In the genomic region with DNA sequence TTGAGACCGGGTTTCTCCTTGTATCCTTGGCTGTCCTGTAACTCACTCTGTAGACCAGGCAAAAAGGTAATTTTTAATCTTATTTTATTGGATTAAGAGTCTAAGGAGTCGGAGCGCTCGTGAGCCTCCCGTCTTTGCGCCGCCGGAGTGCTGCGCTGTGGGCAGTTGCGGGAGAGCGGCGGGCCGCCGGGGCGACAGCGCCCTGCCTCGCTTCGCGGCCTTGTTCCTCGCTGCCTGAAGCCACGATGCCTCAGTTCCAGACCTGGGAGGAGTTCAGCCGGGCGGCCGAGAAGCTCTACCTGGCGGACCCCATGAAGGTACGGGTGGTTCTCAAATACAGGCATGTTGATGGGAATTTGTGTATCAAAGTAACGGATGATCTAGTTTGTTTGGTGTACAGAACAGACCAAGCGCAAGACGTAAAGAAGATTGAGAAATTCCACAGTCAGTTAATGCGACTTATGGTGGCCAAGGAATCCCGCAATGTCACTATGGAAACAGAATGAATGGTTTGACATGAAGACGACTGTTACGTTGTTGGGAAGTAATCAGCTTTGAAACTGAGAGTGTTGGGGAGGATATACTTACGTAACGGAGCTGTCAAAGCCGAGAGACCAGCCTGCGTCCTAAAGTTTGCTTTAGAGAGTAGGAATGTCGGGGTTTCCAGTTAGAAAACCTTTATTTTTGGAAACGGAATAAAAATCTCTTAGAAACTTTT, we compare ENCODE assay signal across 12 mouse cellular contexts. TPM values are rescaled to one million over a fixed set of nuclear protein-coding genes. Genes with fewer than 3 reads are reported as not detected.
DNase-seq lines count a peak whose midpoint lies in the region; ATAC-seq and TF ChIP-seq lines count a peak whose summit lies in the region.
"Not testable (repeated sequence)": the region's sequence is repeated elsewhere in the genome, so short reads cannot be mapped to it uniquely, and the experiment has no call there.
"Had no signal": no experiment of that assay in that cellular context is flagged by ENCODE, and none has a peak within 500 bp of the region (broad histone marks: within the 10 kb centered on the region; RNA-seq: fewer than 3 reads in every experiment).

No protein-coding gene starts in this region.

- 31% methylated on average over 38 of the region's 39 CpGs for WGBS in embryonic facial prominence, embryonic 12.5 days
- 28% methylated on average over 39 of the region's 39 CpGs for WGBS in hindbrain, embryonic 15.5 days
- WGBS in limb, embryonic 14.5 days: 34% methylated on average over 38 of the region's 39 CpGs
- 39% methylated on average over 38 of the region's 39 CpGs for WGBS in stomach, embryonic 14.5 days

- not testable (repeated sequence) for H3K36me3 ChIP-seq in ES-E14 (ENCODE audit: control insufficient read depth, insufficient read depth, low read length, poor library complexity, severe bottlenecking); embryonic facial prominence, embryonic 12.5 days; hindbrain, embryonic 15.5 days; limb, embryonic 14.5 days (ENCODE audit: control insufficient read depth, insufficient read depth, low read length); stomach, embryonic 14.5 days (ENCODE audit: control insufficient read depth, insufficient read depth, low read length)

- H3K27me3 ChIP-seq in embryonic facial prominence, embryonic 12.5 days; hindbrain, embryonic 15.5 days; limb, embryonic 14.5 days (ENCODE audit: control insufficient read depth, insufficient read depth, low read length); stomach, embryonic 14.5 days (ENCODE audit: control insufficient read depth, insufficient read depth, low read length): not testable (repeated sequence)

- H3K4me3 ChIP-seq in ES-E14 (ENCODE audit: insufficient read depth in 1 of 2, low read depth in 1 of 2, low read length in 2 of 2, poor library complexity in 1 of 2, severe bottlenecking in 1 of 2): peak overlapping the region; percentile 8 to 14; a peak in 3 of 4 replicates
- peak overlapping the region; percentile 7; the same call in 1 of the 2 replicates for H3K4me3 ChIP-seq in embryonic facial prominence, embryonic 12.5 days
- H3K4me3 ChIP-seq in hindbrain, embryonic 15.5 days: peak overlapping the region; percentile 36
- peak overlapping the region; percentile 16; the same call in 1 of the 2 replicates for H3K4me3 ChIP-seq in limb, embryonic 14.5 days (replicated peaks; ENCODE audit: low read length)
- not testable (repeated sequence) for H3K4me3 ChIP-seq in stomach, embryonic 14.5 days (ENCODE audit: low read depth, low read length)

- DNase-seq in ES-E14 (ENCODE audit: low read depth, low spot score); limb, embryonic 14.5 days (ENCODE audit: low spot score): not testable (repeated sequence)
- DNase-seq in frontal cortex, postnatal 36 days (ENCODE audit: low spot score in 2 of 2): peak; percentile 19 to 31
- peak; percentile 2 to 9 for DNase-seq in layer of hippocampus, adult 8-10 months (ENCODE audit: low spot score in 2 of 2)

- in situ Hi-C loops in ES-E14 (cut with MboI; ENCODE audit: low sequenced_read_pairs in 2 of 2, unreplicated experiment in 2 of 2): not testable (repeated sequence)

- TF ChIP-seq POLR2A in limb, embryonic 14.5 days (IDR thresholded peaks at IDR 0.05; ENCODE audit: borderline replicate concordance, extremely low read depth, insufficient read depth, insufficient read length): not testable (repeated sequence)

- peak overlapping the region; percentile 56; the same call in 1 of the 2 replicates for H3K9ac ChIP-seq in ES-E14 (ENCODE audit: insufficient read depth, low read depth, low read length, poor library complexity, severe bottlenecking)
- H3K9ac ChIP-seq in embryonic facial prominence, embryonic 12.5 days; hindbrain, embryonic 15.5 days; limb, embryonic 14.5 days (ENCODE audit: low read depth, low read length, severe bottlenecking); stomach, embryonic 14.5 days (replicated peaks; ENCODE audit: low read depth, low read length): not testable (repeated sequence)

- not testable (repeated sequence) for H3K9me3 ChIP-seq in ES-E14 (ENCODE audit: control insufficient read depth, insufficient read depth, low read depth, low read length); embryonic facial prominence, embryonic 12.5 days; hindbrain, embryonic 15.5 days; limb, embryonic 14.5 days (ENCODE audit: control insufficient read depth, low read length); stomach, embryonic 14.5 days (ENCODE audit: control insufficient read depth, low read depth, low read length)

- not testable (repeated sequence) for H3K27ac ChIP-seq in ES-E14 (ENCODE audit: insufficient read depth, low read depth, low read length, poor library complexity, severe bottlenecking); embryonic facial prominence, embryonic 12.5 days; hindbrain, embryonic 15.5 days (replicated peaks); limb, embryonic 14.5 days (replicated peaks; ENCODE audit: low read depth, low read length); stomach, embryonic 14.5 days (ENCODE audit: low read length)

- not testable (repeated sequence) for H3K4me1 ChIP-seq in ES-E14 (ENCODE audit: control insufficient read depth in 2 of 2, insufficient read depth in 2 of 2, low read length in 2 of 2, poor library complexity in 1 of 2); embryonic facial prominence, embryonic 12.5 days; hindbrain, embryonic 15.5 days (replicated peaks); limb, embryonic 14.5 days (ENCODE audit: control insufficient read depth, insufficient read depth, low read length); stomach, embryonic 14.5 days (ENCODE audit: control insufficient read depth, insufficient read depth, low read length)

- peak overlapping the region; percentile 40 for H3K4me2 ChIP-seq in embryonic facial prominence, embryonic 12.5 days (replicated peaks)
- H3K4me2 ChIP-seq in hindbrain, embryonic 15.5 days: peak overlapping the region; percentile 55
- peak overlapping the region; percentile 30; the same call in 1 of the 2 replicates for H3K4me2 ChIP-seq in limb, embryonic 14.5 days (replicated peaks; ENCODE audit: low read depth, low read length, severe bottlenecking)
- H3K4me2 ChIP-seq in stomach, embryonic 14.5 days (replicated peaks; ENCODE audit: low read depth, low read length): peak overlapping the region; percentile 16; the same call in 1 of the 2 replicates

- ATAC-seq in embryonic facial prominence, embryonic 12.5 days (ENCODE audit: insufficient number of reproducible peaks, insufficient read depth, low FRiP score, low TSS enrichment); limb, embryonic 14.5 days (ENCODE audit: low FRiP score, low read depth): not testable (repeated sequence)
- ATAC-seq in hindbrain, embryonic 15.5 days (ENCODE audit: low FRiP score, low read depth): peak; percentile 68
- ATAC-seq in monocyte, adult 5-6 weeks (replicated peaks; ENCODE audit: insufficient number of reproducible peaks, low FRiP score, low TSS enrichment, poor library complexity, severe bottlenecking): 0 out of 2 replicates have a peak, but pooled peaks have one; percentile 40
- ATAC-seq in stomach, embryonic 14.5 days (ENCODE audit: insufficient number of reproducible peaks, insufficient read depth, low FRiP score, low read depth): peak; percentile 28; the same call in 1 of the 2 replicates

RNA-seq across cellular contexts. Expression of gene Olfr153, which starts 5.5 kb away (rescaled TPM):
- total RNA-seq in ES-E14 (2012; rRNA removed): 1.2 and 1.9 TPM in 2 replicates
- not detected in 2 replicates for polyA plus RNA-seq in embryonic facial prominence, embryonic 12.5 days (2016; fragmentation: Nextera tagmentation; extraction: Ambion mirVana)
- polyA plus RNA-seq in hindbrain, embryonic 15.5 days (2015; fragmentation: Nextera tagmentation; extraction: Ambion mirVana): not detected in 2 replicates
- total RNA-seq in layer of hippocampus, adult 8-10 months (2022): under 1 TPM in 2 of 4 experiments, not detected in 2; 0.33 to 0.49 TPM
- not detected in 2 replicates for polyA plus RNA-seq in limb, embryonic 14.5 days (2012; rRNA removed)
- not detected in 2 replicates for polyA plus RNA-seq in limb, embryonic 14.5 days (2014; fragmentation: Nextera tagmentation; extraction: Ambion mirVana)
- not detected in 3 replicates for total RNA-seq in monocyte, adult 5-6 weeks (2017)
- not detected in 2 replicates for polyA plus RNA-seq in stomach, embryonic 14.5 days (2014; fragmentation: Nextera tagmentation; extraction: Ambion mirVana)
- total RNA-seq: adrenal gland, postnatal 4 days; heart, postnatal 10 days had no signal
- polyA plus RNA-seq: C2C12; liver, embryonic 15.5 days had no signal

RNA-seq across cellular contexts. Expression of gene Olfr1128, which starts 19.3 kb away (rescaled TPM):
- not detected in 2 replicates for total RNA-seq in ES-E14 (2012; rRNA removed)
- polyA plus RNA-seq in embryonic facial prominence, embryonic 12.5 days (2016; fragmentation: Nextera tagmentation; extraction: Ambion mirVana): not detected in 2 replicates
- polyA plus RNA-seq in hindbrain, embryonic 15.5 days (2015; fragmentation: Nextera tagmentation; extraction: Ambion mirVana): not detected in 2 replicates
- total RNA-seq in layer of hippocampus, adult 8-10 months (2022): not detected
- polyA plus RNA-seq in limb, embryonic 14.5 days (2012; rRNA removed): not detected in 2 replicates
- polyA plus RNA-seq in limb, embryonic 14.5 days (2014; fragmentation: Nextera tagmentation; extraction: Ambion mirVana): not detected in 2 replicates
- total RNA-seq in monocyte, adult 5-6 weeks (2017): not detected in 3 replicates
- polyA plus RNA-seq in stomach, embryonic 14.5 days (2014; fragmentation: Nextera tagmentation; extraction: Ambion mirVana): not detected in 2 replicates
- total RNA-seq: adrenal gland, postnatal 4 days; heart, postnatal 10 days had no signal
- polyA plus RNA-seq: C2C12; liver, embryonic 15.5 days had no signal

RNA-seq across cellular contexts. Expression of gene Pramel6, which starts 19.7 kb away (rescaled TPM):
- 3.1 and 16.5 TPM in 2 replicates for total RNA-seq in ES-E14 (2012; rRNA removed)
- not detected in 2 replicates for polyA plus RNA-seq in embryonic facial prominence, embryonic 12.5 days (2016; fragmentation: Nextera tagmentation; extraction: Ambion mirVana)
- polyA plus RNA-seq in hindbrain, embryonic 15.5 days (2015; fragmentation: Nextera tagmentation; extraction: Ambion mirVana): not detected in 2 replicates
- total RNA-seq in layer of hippocampus, adult 8-10 months (2022): not detected
- not detected in 2 replicates for polyA plus RNA-seq in limb, embryonic 14.5 days (2012; rRNA removed)
- polyA plus RNA-seq in limb, embryonic 14.5 days (2014; fragmentation: Nextera tagmentation; extraction: Ambion mirVana): not detected in 2 replicates
- not detected in 3 replicates for total RNA-seq in monocyte, adult 5-6 weeks (2017)
- not detected in 2 replicates for polyA plus RNA-seq in stomach, embryonic 14.5 days (2014; fragmentation: Nextera tagmentation; extraction: Ambion mirVana)
- total RNA-seq: adrenal gland, postnatal 4 days; heart, postnatal 10 days had no signal
- polyA plus RNA-seq: C2C12; liver, embryonic 15.5 days had no signal

RNA-seq across cellular contexts. Expression of gene Pramel7, which starts 29.2 kb away (rescaled TPM):
- 2.7 and 9.3 TPM in 2 replicates for total RNA-seq in ES-E14 (2012; rRNA removed)
- not detected in 2 replicates for polyA plus RNA-seq in embryonic facial prominence, embryonic 12.5 days (2016; fragmentation: Nextera tagmentation; extraction: Ambion mirVana)
- polyA plus RNA-seq in hindbrain, embryonic 15.5 days (2015; fragmentation: Nextera tagmentation; extraction: Ambion mirVana): not detected in 2 replicates
- not detected for total RNA-seq in layer of hippocampus, adult 8-10 months (2022)
- not detected in 2 replicates for polyA plus RNA-seq in limb, embryonic 14.5 days (2012; rRNA removed)
- polyA plus RNA-seq in limb, embryonic 14.5 days (2014; fragmentation: Nextera tagmentation; extraction: Ambion mirVana): not detected in 2 replicates
- not detected in 3 replicates for total RNA-seq in monocyte, adult 5-6 weeks (2017)
- not detected in 2 replicates for polyA plus RNA-seq in stomach, embryonic 14.5 days (2014; fragmentation: Nextera tagmentation; extraction: Ambion mirVana)
- total RNA-seq: adrenal gland, postnatal 4 days; heart, postnatal 10 days had no signal
- polyA plus RNA-seq: C2C12; liver, embryonic 15.5 days had no signal

RNA-seq across cellular contexts. Expression of gene Olfr1129, which starts 47.6 kb away (rescaled TPM):
- total RNA-seq in ES-E14 (2012; rRNA removed): not detected in 2 replicates
- polyA plus RNA-seq in embryonic facial prominence, embryonic 12.5 days (2016; fragmentation: Nextera tagmentation; extraction: Ambion mirVana): not detected in 2 replicates
- not detected in 2 replicates for polyA plus RNA-seq in hindbrain, embryonic 15.5 days (2015; fragmentation: Nextera tagmentation; extraction: Ambion mirVana)
- not detected for total RNA-seq in layer of hippocampus, adult 8-10 months (2022)
- polyA plus RNA-seq in limb, embryonic 14.5 days (2012; rRNA removed): not detected in 2 replicates
- polyA plus RNA-seq in limb, embryonic 14.5 days (2014; fragmentation: Nextera tagmentation; extraction: Ambion mirVana): not detected in 2 replicates
- not detected in 3 replicates for total RNA-seq in monocyte, adult 5-6 weeks (2017)
- not detected in 2 replicates for polyA plus RNA-seq in stomach, embryonic 14.5 days (2014; fragmentation: Nextera tagmentation; extraction: Ambion mirVana)
- total RNA-seq: adrenal gland, postnatal 4 days; heart, postnatal 10 days had no signal
- polyA plus RNA-seq: C2C12; liver, embryonic 15.5 days had no signal
